Mouse (Mus musculus): Measurements from ENCODE around the gene Smim23.

Gene Smim23

DNA sequence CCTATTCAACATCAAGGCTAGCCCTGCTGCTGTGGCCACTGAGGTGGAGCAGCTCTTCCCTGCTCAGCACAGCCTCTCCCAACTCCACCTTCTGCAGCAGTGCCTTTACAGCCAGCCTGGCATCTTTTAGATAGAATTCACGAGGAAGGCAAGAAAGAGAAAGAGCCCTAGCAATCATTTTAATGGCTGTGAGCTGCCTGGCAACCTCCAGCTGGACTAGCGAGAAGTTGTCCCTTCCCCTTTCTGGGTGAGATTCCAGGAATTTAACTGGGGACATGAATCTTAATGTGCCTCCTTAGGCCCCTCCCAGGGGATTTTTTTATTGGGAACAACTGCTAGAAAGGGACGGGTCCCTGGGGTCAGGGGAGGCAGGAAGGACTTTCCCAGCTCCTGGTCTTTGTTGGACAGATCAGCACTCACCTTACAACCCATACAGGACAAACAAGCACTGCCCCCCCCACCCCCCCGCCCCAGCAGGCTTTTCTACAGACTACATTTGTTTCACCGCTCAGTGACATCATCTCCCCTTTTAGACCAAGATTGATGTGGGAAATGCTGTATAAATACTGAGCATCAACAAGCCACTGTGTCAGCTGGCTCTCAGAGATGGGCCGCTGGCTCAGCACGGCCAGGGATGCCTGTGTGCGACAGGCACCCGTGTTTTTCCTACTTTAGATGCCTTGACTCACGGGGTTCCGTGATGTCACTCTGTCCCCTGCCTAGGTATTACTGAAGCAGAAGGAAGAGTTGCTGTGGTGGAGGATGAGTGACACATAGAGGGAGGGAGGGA lies 43.5 kb downstream of the Smim23 start:
- no peak for DNase-seq (ENCODE audit: low spot score)

DNA sequence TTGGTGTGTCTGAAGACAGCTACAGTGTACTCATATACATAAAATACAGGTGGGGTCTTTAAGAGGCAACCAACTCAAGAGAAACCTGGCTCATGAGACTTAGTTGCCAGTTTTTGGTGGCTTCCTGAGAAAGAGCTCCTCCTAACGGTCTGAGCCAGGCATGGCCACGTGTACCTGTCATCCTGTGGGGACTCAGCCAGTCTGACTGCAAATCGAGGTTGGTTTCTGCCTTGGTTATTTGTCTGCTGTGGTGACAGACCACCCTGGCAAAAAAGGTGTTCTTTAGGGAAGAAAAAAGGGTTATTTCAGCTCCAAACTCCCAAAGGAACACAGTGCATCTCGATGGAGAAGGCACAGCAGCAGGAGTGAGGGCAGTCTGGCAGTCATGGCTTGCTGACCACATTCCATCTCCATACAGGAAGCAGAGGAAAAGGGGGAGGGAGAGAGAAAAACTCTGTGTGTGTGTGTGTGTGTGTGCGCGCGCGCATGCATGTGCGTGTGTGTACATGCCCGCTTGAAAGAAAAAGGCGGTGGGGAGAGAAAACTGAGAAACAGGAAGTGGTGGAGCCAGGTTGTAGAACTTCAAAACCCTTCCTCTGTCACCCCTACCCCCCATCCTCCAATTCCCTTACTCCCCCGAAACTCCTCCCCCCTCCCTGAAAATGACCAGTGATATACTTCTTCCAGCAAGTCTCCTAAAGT lies 55.6 kb downstream of the Smim23 start:
- no peak for DNase-seq (ENCODE audit: low spot score)

Measured in layer of hippocampus, adult 9-10 months (tissue).